Mouse (Mus musculus): ENCODE results near the gene Slc2a9. TPM values are rescaled to one million over a fixed set of nuclear protein-coding genes. Genes with fewer than 3 reads are reported as not detected.

Gene Slc2a9
- total and polyA plus RNA-seq, 2 experiments from 2014 or later, result 0.93 to 1.3 TPM

DNA sequence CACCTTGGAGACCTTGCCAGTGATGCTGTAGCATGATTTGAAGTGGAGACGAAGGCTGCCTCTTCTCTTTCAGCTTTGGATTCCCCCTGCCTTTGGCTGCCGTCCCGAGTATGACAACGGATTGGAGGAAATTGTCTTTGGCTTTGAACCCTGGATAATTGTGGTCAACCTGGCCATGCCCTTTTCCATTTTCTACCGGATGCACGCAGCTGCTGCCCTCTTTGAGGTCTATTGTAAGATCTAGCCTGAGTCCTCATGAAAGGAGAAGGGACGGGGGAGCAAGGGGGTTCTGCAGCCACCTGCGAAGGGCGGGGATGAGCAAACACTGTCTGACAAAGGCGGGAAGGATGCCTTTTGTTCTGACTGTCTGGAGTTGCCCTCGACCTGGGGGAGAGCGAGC is 200.3 kb downstream of the Slc2a9 start:
- H3K4me3 ChIP-seq (ENCODE audit: low read depth, low read length), result no peak overlapping the region
- no peaks in the 10 kb centered on the region for H3K36me3 ChIP-seq (ENCODE audit: insufficient read depth, low read length)
- H3K9ac ChIP-seq (replicated peaks; ENCODE audit: low read length, poor library complexity, severe bottlenecking), result no peak overlapping the region
- no peak overlapping the region for H3K4me2 ChIP-seq (ENCODE audit: low read depth, low read length, poor library complexity, severe bottlenecking)
- TF ChIP-seq CTCF (IDR thresholded peaks at IDR 0.05), result no peak
- no peaks in the 10 kb centered on the region for H3K9me3 ChIP-seq (ENCODE audit: low read length)
- H3K4me1 ChIP-seq (ENCODE audit: insufficient read depth, low read length), result no peaks in the 10 kb centered on the region
- ATAC-seq (ENCODE audit: low FRiP score) (no peak), DNase-seq (ENCODE audit: low spot score) (no peak)
- H3K27ac ChIP-seq (ENCODE audit: low read depth, low read length), result no peak overlapping the region
- no peaks in the 10 kb centered on the region for H3K27me3 ChIP-seq (ENCODE audit: insufficient read depth, low read length)
- 26% methylated on average over 12 of the region's 12 CpGs for WGBS

DNA sequence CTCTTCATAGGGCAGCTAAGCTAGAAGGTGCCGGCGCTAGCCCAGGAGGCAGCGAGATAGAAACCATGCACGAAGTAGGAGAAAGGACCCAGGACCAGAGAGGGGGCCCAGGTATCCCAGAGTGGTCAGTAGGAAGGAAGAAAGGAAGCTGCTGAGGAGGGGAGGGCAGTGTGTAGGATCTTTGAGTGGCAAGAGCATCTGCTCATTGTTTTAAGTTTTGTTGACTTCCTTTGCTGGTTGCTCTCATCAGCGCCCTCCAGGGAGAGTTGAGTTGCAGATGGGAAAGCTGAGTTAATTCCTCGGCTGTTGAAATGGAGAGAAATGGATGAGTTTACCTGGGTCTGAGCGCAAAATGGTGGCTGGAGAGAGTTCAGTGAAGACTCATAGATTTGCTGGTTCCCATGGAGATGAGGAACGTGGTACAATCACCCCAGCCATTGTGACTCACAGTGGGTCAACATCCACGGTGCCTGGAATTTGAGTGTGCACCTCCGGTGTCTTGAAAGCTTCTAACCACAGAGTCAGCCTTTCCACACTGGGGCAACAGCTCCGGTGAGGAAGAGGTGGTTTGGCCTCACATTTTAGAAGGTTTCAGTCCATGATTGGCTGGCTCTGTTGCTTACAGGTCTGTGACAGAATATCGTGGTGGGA is 201.1 kb downstream of the Slc2a9 start:
- no peak overlapping the region for H3K27ac ChIP-seq (ENCODE audit: low read depth, low read length)
- H3K9ac ChIP-seq (replicated peaks; ENCODE audit: low read length, poor library complexity, severe bottlenecking), result no peak overlapping the region
- no peak for TF ChIP-seq CTCF (IDR thresholded peaks at IDR 0.05)
- ATAC-seq (ENCODE audit: low FRiP score) (no peak), DNase-seq (ENCODE audit: low spot score) (no peak)
- no peak overlapping the region for H3K4me3 ChIP-seq (ENCODE audit: low read depth, low read length)
- no peaks in the 10 kb centered on the region for H3K4me1 ChIP-seq (ENCODE audit: insufficient read depth, low read length)
- no peaks in the 10 kb centered on the region for H3K36me3 ChIP-seq (ENCODE audit: insufficient read depth, low read length)
- H3K4me2 ChIP-seq (ENCODE audit: low read depth, low read length, poor library complexity, severe bottlenecking), result no peak overlapping the region
- no peaks in the 10 kb centered on the region for H3K9me3 ChIP-seq (ENCODE audit: low read length)
- no peaks in the 10 kb centered on the region for H3K27me3 ChIP-seq (ENCODE audit: insufficient read depth, low read length)
- WGBS, result 84% methylated on average over 12 of the region's 12 CpGs

Other genes with a start within 250 kb of the Slc2a9 start
- gene Tmem128, start 243.0 kb downstream of the Slc2a9 start, total RNA-seq (2014; rRNA removed), result 86.1 and 101 TPM in 2 replicates
- 107 and 111 TPM in 2 replicates for gene Tmem128, start 243.0 kb downstream of the Slc2a9 start, polyA plus RNA-seq (2015; fragmentation: Nextera tagmentation; extraction: Ambion mirVana)
- gene Otop1, start 227.2 kb downstream of the Slc2a9 start, total RNA-seq (2014; rRNA removed), result 0.11 TPM in 1 of 2 replicates, not detected in the other
- gene Otop1, start 227.2 kb downstream of the Slc2a9 start, polyA plus RNA-seq (2015; fragmentation: Nextera tagmentation; extraction: Ambion mirVana), result 0.06 and 0.07 TPM in 2 replicates
- gene Drd5, start 183.8 kb downstream of the Slc2a9 start, total RNA-seq (2014; rRNA removed), result 1.7 and 3.1 TPM in 2 replicates
- 2.0 and 2.2 TPM in 2 replicates for gene Drd5, start 183.8 kb downstream of the Slc2a9 start, polyA plus RNA-seq (2015; fragmentation: Nextera tagmentation; extraction: Ambion mirVana)
- 253 and 266 TPM in 2 replicates for gene Wdr1, start 60.1 kb upstream of the Slc2a9 start, total RNA-seq (2014; rRNA removed)
- gene Wdr1, start 60.1 kb upstream of the Slc2a9 start, polyA plus RNA-seq (2015; fragmentation: Nextera tagmentation; extraction: Ambion mirVana), result 203 and 207 TPM in 2 replicates
- 35.6 and 49.2 TPM in 2 replicates for gene Zfp518b, start 181.7 kb upstream of the Slc2a9 start, total RNA-seq (2014; rRNA removed)
- 13.1 and 15.7 TPM in 2 replicates for gene Zfp518b, start 181.7 kb upstream of the Slc2a9 start, polyA plus RNA-seq (2015; fragmentation: Nextera tagmentation; extraction: Ambion mirVana)